Comparison of ENCODE assay signal across 8 mouse cellular contexts in the genomic region with DNA sequence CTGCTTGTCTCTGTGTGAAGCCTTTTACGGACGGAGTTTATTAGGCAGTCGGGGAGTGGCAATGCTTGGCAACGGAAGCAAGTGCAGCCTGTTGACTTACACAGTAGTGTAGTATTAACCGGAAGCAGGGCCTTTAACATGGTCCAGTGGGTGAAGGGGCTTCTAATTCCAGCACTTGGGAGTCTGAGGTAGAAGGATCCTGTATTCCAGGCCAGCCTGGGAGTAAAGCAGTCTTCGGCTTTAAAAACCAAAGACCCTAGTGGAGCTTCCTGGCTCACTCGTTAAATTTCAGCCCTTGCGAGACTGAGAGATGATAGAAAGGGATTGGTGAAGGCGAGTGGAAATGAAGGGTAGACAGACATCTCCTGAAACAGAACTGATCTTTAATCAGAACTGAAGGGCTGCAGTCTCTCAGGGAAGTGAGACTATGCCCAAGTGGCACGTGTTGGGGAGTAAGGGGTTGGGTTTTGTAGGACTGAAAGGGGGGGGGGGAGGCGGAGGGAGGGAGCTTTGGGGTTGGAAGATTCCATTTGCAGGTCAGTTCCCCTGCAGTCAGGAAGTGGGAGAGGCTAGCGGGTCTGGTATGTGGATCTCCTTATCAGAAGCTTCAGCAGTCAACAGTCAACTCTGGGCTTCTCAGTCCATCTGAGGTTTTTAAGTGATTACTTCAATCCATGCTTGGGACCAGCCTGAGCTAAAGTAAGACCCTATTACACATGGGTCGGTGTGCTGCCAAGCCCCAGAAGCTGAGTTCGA. TPM values are rescaled to one million over a fixed set of nuclear protein-coding genes. Genes with fewer than 3 reads are reported as not detected.
DNase-seq lines count a peak whose midpoint lies in the region; ATAC-seq and TF ChIP-seq lines count a peak whose summit lies in the region.

No protein-coding gene starts in this region.

- peak overlapping the region; percentile 98 for H3K4me3 ChIP-seq in E14TG2a.4 (replicated peaks; ENCODE audit: low read length)
- peak overlapping the region; percentile 92 for H3K4me3 ChIP-seq in embryonic facial prominence, embryonic 12.5 days
- peak overlapping the region; percentile 92 for H3K4me3 ChIP-seq in heart, postnatal 0 days (ENCODE audit: low read depth, low read length)
- peak overlapping the region; percentile 98 for H3K4me3 ChIP-seq in lung, embryonic 16.5 days (ENCODE audit: low read length)

- peak; percentile 71 for DNase-seq in adrenal gland, postnatal 14 days
- DNase-seq in heart, postnatal 0 days (ENCODE audit: low spot score): peak; percentile 91
- DNase-seq in kidney, postnatal 36 days: peak; percentile 62 to 74
- DNase-seq in ovary, postnatal 36 days (ENCODE audit: low spot score): peak; percentile 17
- peak; percentile 25 to 28 for DNase-seq in urinary bladder, postnatal 36 days (ENCODE audit: low spot score in 2 of 2)

- TF ChIP-seq CTCF in E14TG2a.4 (conservative IDR thresholded peaks at IDR 0.05; ENCODE audit: low read length): no peak
- no peak for TF ChIP-seq CTCF in heart, postnatal 0 days (IDR thresholded peaks at IDR 0.05; ENCODE audit: low read depth)

- peak; percentile 11; the same call in 1 of the 2 replicates for ATAC-seq in embryonic facial prominence, embryonic 12.5 days (ENCODE audit: insufficient number of reproducible peaks, insufficient read depth, low FRiP score, low TSS enrichment)
- ATAC-seq in heart, postnatal 0 days (ENCODE audit: insufficient read depth, low read depth): peak; percentile 60
- peak; percentile 40 for ATAC-seq in lung, embryonic 16.5 days (ENCODE audit: low read depth)

- H3K27me3 ChIP-seq in E14TG2a.4 (ENCODE audit: insufficient read depth, low read length): no peaks in the 10 kb centered on the region
- no peaks in the 10 kb centered on the region for H3K27me3 ChIP-seq in embryonic facial prominence, embryonic 12.5 days
- H3K27me3 ChIP-seq in heart, postnatal 0 days (ENCODE audit: control insufficient read depth, insufficient read depth, low read length): no peaks in the 10 kb centered on the region
- H3K27me3 ChIP-seq in lung, embryonic 16.5 days (ENCODE audit: control insufficient read depth, insufficient read depth, low read depth, low read length): no peaks in the 10 kb centered on the region

- H3K27ac ChIP-seq in embryonic facial prominence, embryonic 12.5 days: peak overlapping the region; percentile 96
- H3K27ac ChIP-seq in heart, postnatal 0 days (ENCODE audit: low read depth): peak overlapping the region; percentile 99
- peak overlapping the region; percentile 88 for H3K27ac ChIP-seq in lung, embryonic 16.5 days (ENCODE audit: low read length)

- H3K9me3 ChIP-seq in E14TG2a.4 (ENCODE audit: low read length): no peaks in the 10 kb centered on the region
- H3K9me3 ChIP-seq in embryonic facial prominence, embryonic 12.5 days: no peaks in the 10 kb centered on the region
- no peaks in the 10 kb centered on the region for H3K9me3 ChIP-seq in heart, postnatal 0 days (replicated peaks; ENCODE audit: control insufficient read depth, low read length)
- no peaks in the 10 kb centered on the region for H3K9me3 ChIP-seq in lung, embryonic 16.5 days (ENCODE audit: control insufficient read depth, low read length)

- peaks cover 11% of the 10 kb centered on the region; the same call in 1 of the 2 replicates for H3K36me3 ChIP-seq in E14TG2a.4 (ENCODE audit: insufficient read depth, low read length)
- H3K36me3 ChIP-seq in embryonic facial prominence, embryonic 12.5 days: no peaks in the 10 kb centered on the region
- no peaks in the 10 kb centered on the region for H3K36me3 ChIP-seq in heart, postnatal 0 days (replicated peaks; ENCODE audit: control insufficient read depth, insufficient read depth, low read length)
- H3K36me3 ChIP-seq in lung, embryonic 16.5 days (ENCODE audit: control insufficient read depth, insufficient read depth, low read length): no peaks in the 10 kb centered on the region

- H3K4me1 ChIP-seq in E14TG2a.4 (replicated peaks; ENCODE audit: low read depth, low read length): peaks cover 67% of the 10 kb centered on the region
- peaks cover 14% of the 10 kb centered on the region for H3K4me1 ChIP-seq in embryonic facial prominence, embryonic 12.5 days
- peaks cover 31% of the 10 kb centered on the region for H3K4me1 ChIP-seq in heart, postnatal 0 days (ENCODE audit: control insufficient read depth, insufficient read depth)
- peaks cover 8% of the 10 kb centered on the region for H3K4me1 ChIP-seq in lung, embryonic 16.5 days (replicated peaks; ENCODE audit: control insufficient read depth, insufficient read depth, low read length)

- 37% methylated on average over 13 of the region's 14 CpGs for WGBS in embryonic facial prominence, embryonic 12.5 days
- WGBS in heart, postnatal 0 days: 9% methylated on average over 13 of the region's 14 CpGs
- 19% methylated on average over 14 of the region's 14 CpGs for WGBS in lung, embryonic 16.5 days

- 0 out of 2 replicates have a peak overlapping the region, but pooled peaks have one; percentile 19 for H3K9ac ChIP-seq in embryonic facial prominence, embryonic 12.5 days
- H3K9ac ChIP-seq in heart, postnatal 0 days (replicated peaks; ENCODE audit: low read depth, low read length): peak overlapping the region; percentile 23
- peak overlapping the region; percentile 37 for H3K9ac ChIP-seq in lung, embryonic 16.5 days (ENCODE audit: low read length)

- peak overlapping the region; percentile 73 for H3K4me2 ChIP-seq in embryonic facial prominence, embryonic 12.5 days (replicated peaks)
- peak overlapping the region; percentile 62 for H3K4me2 ChIP-seq in heart, postnatal 0 days (ENCODE audit: low read depth, low read length)
- H3K4me2 ChIP-seq in lung, embryonic 16.5 days (ENCODE audit: low read depth, low read length): peak overlapping the region; percentile 84

- peak; percentile 58; the same call in 1 of the 2 replicates for TF ChIP-seq EP300 in heart, postnatal 0 days (IDR thresholded peaks at IDR 0.05; ENCODE audit: low read depth)

RNA-seq across cellular contexts. Expression of gene Krcc1, which starts 1.0 kb away (rescaled TPM):
- 66.7 and 72.4 TPM in 2 replicates for total RNA-seq in adrenal gland, postnatal 14 days (2021)
- polyA plus RNA-seq in embryonic facial prominence, embryonic 12.5 days (2016; fragmentation: Nextera tagmentation; extraction: Ambion mirVana): 33.0 and 37.3 TPM in 2 replicates
- 47.8 and 51.7 TPM in 2 replicates for total RNA-seq in heart, postnatal 0 days (2014; rRNA removed; ENCODE audit: low replicate concordance)
- polyA plus RNA-seq in heart, postnatal 0 days (2015; fragmentation: Nextera tagmentation; extraction: Ambion mirVana): 82.5 and 83.7 TPM in 2 replicates
- 52.2 and 55.5 TPM in 2 replicates for polyA plus RNA-seq in lung, embryonic 16.5 days (2015; fragmentation: Nextera tagmentation; extraction: Ambion mirVana)

RNA-seq across cellular contexts. Expression of gene Smyd1, which starts 51.6 kb away (rescaled TPM):
- total RNA-seq in adrenal gland, postnatal 14 days (2021): 0.52 and 0.56 TPM in 2 replicates
- polyA plus RNA-seq in embryonic facial prominence, embryonic 12.5 days (2016; fragmentation: Nextera tagmentation; extraction: Ambion mirVana): 2.5 and 2.8 TPM in 2 replicates
- 287 and 316 TPM in 2 replicates for total RNA-seq in heart, postnatal 0 days (2014; rRNA removed; ENCODE audit: low replicate concordance)
- 106 and 109 TPM in 2 replicates for polyA plus RNA-seq in heart, postnatal 0 days (2015; fragmentation: Nextera tagmentation; extraction: Ambion mirVana)
- 3.3 and 4.2 TPM in 2 replicates for polyA plus RNA-seq in lung, embryonic 16.5 days (2015; fragmentation: Nextera tagmentation; extraction: Ambion mirVana)

RNA-seq across cellular contexts. Expression of gene Cd8b1, which starts 52.1 kb away (rescaled TPM):
- total RNA-seq in adrenal gland, postnatal 14 days (2021): 1.1 and 7.5 TPM in 2 replicates
- 0.14 TPM in 1 of 2 replicates, not detected in the other for polyA plus RNA-seq in embryonic facial prominence, embryonic 12.5 days (2016; fragmentation: Nextera tagmentation; extraction: Ambion mirVana)
- total RNA-seq in heart, postnatal 0 days (2014; rRNA removed; ENCODE audit: low replicate concordance): 0.08 TPM in 1 of 2 replicates, not detected in the other
- polyA plus RNA-seq in heart, postnatal 0 days (2015; fragmentation: Nextera tagmentation; extraction: Ambion mirVana): 0.12 and 0.18 TPM in 2 replicates
- polyA plus RNA-seq in lung, embryonic 16.5 days (2015; fragmentation: Nextera tagmentation; extraction: Ambion mirVana): 0.57 and 2.3 TPM in 2 replicates

Comparison
In these comparisons a context has a peak if more than half of its experiments do, and no peak if none do; other contexts are left out.
1. Peak in every context shown above with its lines: DNase-seq, ATAC-seq, H3K4me3 ChIP-seq and H3K27ac ChIP-seq.
2. DNase-seq: peak in every context shown above with its lines; median percentile 91 in heart, postnatal 0 days; 71 in adrenal gland, postnatal 14 days; 68 in kidney, postnatal 36 days; 26 in urinary bladder, postnatal 36 days; 17 in ovary, postnatal 36 days.
3. RNA of gene Smyd1, which starts 51.6 kb away (polyA plus RNA-seq): 106 to 109 TPM in heart, postnatal 0 days; 3.3 to 4.2 TPM in lung, embryonic 16.5 days and 2.5 to 2.8 TPM in embryonic facial prominence, embryonic 12.5 days; every median in the first group is over 10 times any median in the second.